Comparison of ENCODE assay signal across 8 mouse cellular contexts in genomic region chr6:113443091-113443490, GRCm38 (mm10). TPM values are rescaled to one million over a fixed set of nuclear protein-coding genes. Genes with fewer than 3 reads are reported as not detected.
DNase-seq lines count a peak whose midpoint lies in the region; ATAC-seq and TF ChIP-seq lines count a peak whose summit lies in the region.

No protein-coding gene starts in this region.

- ATAC-seq in kidney, embryonic 15.5 days (replicated peaks; ENCODE audit: low FRiP score) = no peak
- ATAC-seq in forebrain, embryonic 13.5 days = peak; percentile 6; the same call in 1 of the 2 replicates
- ATAC-seq in liver, postnatal 0 days = no peak

- no peaks in the 10 kb centered on the region for H3K27me3 ChIP-seq in kidney, embryonic 15.5 days
- H3K27me3 ChIP-seq in forebrain, embryonic 13.5 days = no peaks in the 10 kb centered on the region
- no peaks in the 10 kb centered on the region for H3K27me3 ChIP-seq in liver, postnatal 0 days (ENCODE audit: insufficient read depth, low read length)

- TF ChIP-seq EP300 in liver, postnatal 0 days (IDR thresholded peaks at IDR 0.05; ENCODE audit: low read depth) = no peak

- peaks cover 27% of the 10 kb centered on the region for H3K36me3 ChIP-seq in kidney, embryonic 15.5 days
- peaks cover 20% of the 10 kb centered on the region for H3K36me3 ChIP-seq in forebrain, embryonic 13.5 days (ENCODE audit: poor library complexity, severe bottlenecking)
- H3K36me3 ChIP-seq in liver, postnatal 0 days (replicated peaks; ENCODE audit: insufficient read depth, low read length) = peaks cover 14% of the 10 kb centered on the region

- DNase-seq in kidney, adult 9 months = no peak
- peak; percentile 25 for DNase-seq in MN1 (ENCODE audit: low spot score)
- no peak for DNase-seq in liver, postnatal 0 days
- no peak for DNase-seq in yolk sac, embryonic 10.5 days (ENCODE audit: low spot score)
- no peak for DNase-seq in gastrocnemius, postnatal 4 days (ENCODE audit: low spot score in 2 of 2)
- DNase-seq in left cerebral cortex, postnatal 36 days (ENCODE audit: low spot score in 2 of 2) = no peak

- intact Hi-C loops in left cerebral cortex, postnatal 36 days (cut with DNase I) = loop anchor here (5.0 kb wide), 2 partner anchors 39 to 89 kb away; partner anchors contain the start of genes Creld1, Emc3 and Fancd2

- TF ChIP-seq CTCF in liver, postnatal 0 days (IDR thresholded peaks at IDR 0.05; ENCODE audit: low read depth) = peak; percentile 43; the same call in 1 of the 2 replicates

- peak overlapping the region; percentile 98 for H3K4me3 ChIP-seq in kidney, embryonic 15.5 days (replicated peaks)
- peak overlapping the region; percentile 96 for H3K4me3 ChIP-seq in forebrain, embryonic 13.5 days
- peak overlapping the region; percentile 98 for H3K4me3 ChIP-seq in liver, postnatal 0 days (ENCODE audit: low read depth, low read length)

- peak overlapping the region; percentile 88 for H3K9ac ChIP-seq in kidney, embryonic 15.5 days
- peak overlapping the region; percentile 94 for H3K9ac ChIP-seq in forebrain, embryonic 13.5 days
- peak overlapping the region; percentile 98 for H3K9ac ChIP-seq in liver, postnatal 0 days (replicated peaks)

- peak overlapping the region; percentile 90 for H3K4me2 ChIP-seq in kidney, embryonic 15.5 days
- peak overlapping the region; percentile 95 for H3K4me2 ChIP-seq in forebrain, embryonic 13.5 days
- peak overlapping the region; percentile 98 for H3K4me2 ChIP-seq in liver, postnatal 0 days (ENCODE audit: low read depth, low read length)

- 43% methylated on average over 12 of the region's 12 CpGs for WGBS in kidney, embryonic 15.5 days
- 47% methylated on average over 12 of the region's 12 CpGs for WGBS in forebrain, embryonic 13.5 days
- WGBS in liver, postnatal 0 days (ENCODE audit: insufficient replicate concordance) = 47% methylated on average over 12 of the region's 12 CpGs

- H3K9me3 ChIP-seq in kidney, embryonic 15.5 days (replicated peaks) = no peaks in the 10 kb centered on the region
- H3K9me3 ChIP-seq in forebrain, embryonic 13.5 days (replicated peaks) = no peaks in the 10 kb centered on the region
- no peaks in the 10 kb centered on the region for H3K9me3 ChIP-seq in liver, postnatal 0 days (ENCODE audit: low read length)

- H3K27ac ChIP-seq in kidney, embryonic 15.5 days = peak overlapping the region; percentile 77
- 0 out of 2 replicates have a peak overlapping the region, but pooled peaks have one; percentile 27 for H3K27ac ChIP-seq in forebrain, embryonic 13.5 days
- peak overlapping the region; percentile 76 for H3K27ac ChIP-seq in liver, postnatal 0 days (ENCODE audit: low read depth)

- H3K4me1 ChIP-seq in kidney, embryonic 15.5 days = peaks cover 28% of the 10 kb centered on the region
- H3K4me1 ChIP-seq in forebrain, embryonic 13.5 days = peaks cover 10% of the 10 kb centered on the region
- H3K4me1 ChIP-seq in liver, postnatal 0 days (ENCODE audit: insufficient read depth) = peaks cover 17% of the 10 kb centered on the region

RNA-seq across cellular contexts. Expression of gene Jagn1, which starts 0.7 kb away (rescaled TPM):
- polyA plus RNA-seq in kidney, embryonic 15.5 days (2015; fragmentation: Nextera tagmentation; extraction: Ambion mirVana) = 104 and 111 TPM in 2 replicates
- polyA plus RNA-seq in forebrain, embryonic 13.5 days (2015; fragmentation: Nextera tagmentation; extraction: Ambion mirVana) = 86.0 and 92.1 TPM in 2 replicates
- polyA plus RNA-seq in liver, postnatal 0 days (2015; fragmentation: Nextera tagmentation; extraction: Ambion mirVana) = 49.2 and 49.9 TPM in 2 replicates
- 10 to 100 TPM; 34.7 to 39.8 TPM for total RNA-seq in gastrocnemius, postnatal 4 days (2021)
- 10 to 100 TPM; 38.0 to 41.8 TPM for total RNA-seq in left cerebral cortex, postnatal 36 days (2021)

RNA-seq across cellular contexts. Expression of gene Cidec, which starts 7.5 kb away (rescaled TPM):
- not detected in 2 replicates for polyA plus RNA-seq in kidney, embryonic 15.5 days (2015; fragmentation: Nextera tagmentation; extraction: Ambion mirVana)
- not detected in 2 replicates for polyA plus RNA-seq in forebrain, embryonic 13.5 days (2015; fragmentation: Nextera tagmentation; extraction: Ambion mirVana)
- polyA plus RNA-seq in liver, postnatal 0 days (2015; fragmentation: Nextera tagmentation; extraction: Ambion mirVana) = 5.9 and 8.2 TPM in 2 replicates
- 10 to 100 TPM; 12.4 to 25.1 TPM for total RNA-seq in gastrocnemius, postnatal 4 days (2021)
- total RNA-seq in left cerebral cortex, postnatal 36 days (2021) = not detected

RNA-seq across cellular contexts. Expression of gene Il17re, which starts 15.2 kb away (rescaled TPM):
- 6.1 and 7.8 TPM in 2 replicates for polyA plus RNA-seq in kidney, embryonic 15.5 days (2015; fragmentation: Nextera tagmentation; extraction: Ambion mirVana)
- polyA plus RNA-seq in forebrain, embryonic 13.5 days (2015; fragmentation: Nextera tagmentation; extraction: Ambion mirVana) = 0.05 TPM in 1 of 2 replicates, not detected in the other
- polyA plus RNA-seq in liver, postnatal 0 days (2015; fragmentation: Nextera tagmentation; extraction: Ambion mirVana) = 0.26 and 0.49 TPM in 2 replicates
- under 1 TPM; 0.52 to 0.88 TPM for total RNA-seq in gastrocnemius, postnatal 4 days (2021)
- total RNA-seq in left cerebral cortex, postnatal 36 days (2021) = under 1 TPM; 0.54 to 0.57 TPM

RNA-seq across cellular contexts. Expression of gene Rpusd3, which starts 24.0 kb away (rescaled TPM):
- polyA plus RNA-seq in kidney, embryonic 15.5 days (2015; fragmentation: Nextera tagmentation; extraction: Ambion mirVana) = 24.0 and 25.3 TPM in 2 replicates
- polyA plus RNA-seq in forebrain, embryonic 13.5 days (2015; fragmentation: Nextera tagmentation; extraction: Ambion mirVana) = 20.8 and 24.4 TPM in 2 replicates
- polyA plus RNA-seq in liver, postnatal 0 days (2015; fragmentation: Nextera tagmentation; extraction: Ambion mirVana) = 17.1 and 20.5 TPM in 2 replicates
- 10 to 100 TPM; 12.0 to 12.2 TPM for total RNA-seq in gastrocnemius, postnatal 4 days (2021)
- 10 to 100 TPM; 17.1 to 19.0 TPM for total RNA-seq in left cerebral cortex, postnatal 36 days (2021)

RNA-seq across cellular contexts. Expression of gene Il17rc, which starts 28.1 kb away (rescaled TPM):
- polyA plus RNA-seq in kidney, embryonic 15.5 days (2015; fragmentation: Nextera tagmentation; extraction: Ambion mirVana) = 18.5 and 19.6 TPM in 2 replicates
- 0.84 and 1.4 TPM in 2 replicates for polyA plus RNA-seq in forebrain, embryonic 13.5 days (2015; fragmentation: Nextera tagmentation; extraction: Ambion mirVana)
- 12.9 and 13.1 TPM in 2 replicates for polyA plus RNA-seq in liver, postnatal 0 days (2015; fragmentation: Nextera tagmentation; extraction: Ambion mirVana)
- 10 to 100 TPM in 1 of 2 experiments, 1 to 10 TPM in 1; 9.5 to 11.0 TPM for total RNA-seq in gastrocnemius, postnatal 4 days (2021)
- 1 to 10 TPM; 4.7 to 5.3 TPM for total RNA-seq in left cerebral cortex, postnatal 36 days (2021)

Comparison
In these comparisons a context has a peak if more than half of its experiments do, and no peak if none do; other contexts are left out.
1. H3K27ac ChIP-seq: peak in every context shown above with its lines; median percentile 77 in kidney, embryonic 15.5 days; 76 in liver, postnatal 0 days; 27 in forebrain, embryonic 13.5 days.